Mouse (Mus musculus) bone marrow macrophage, adult 2 months (primary cell): ENCODE data around the gene Ak5.

Experiments used
- CTCF ChIP-seq: IDR thresholded peaks from 2 replicates; pipeline ENCODE4 v1.5.1; 2012; ENCODE audit warnings: low read depth, mild to moderate bottlenecking, low read length, moderate library complexity
- POLR2A ChIP-seq: IDR thresholded peaks from 2 replicates; pipeline ENCODE4 v1.6.1; 2012; ENCODE audit warnings: mild to moderate bottlenecking, low read depth, low read length, borderline replicate concordance

GRCm38 (mm10) chr3:152563833-152564232 is 104.3 kb downstream of the Ak5 start:
- TF ChIP-seq POLR2A (no peak), CTCF (no peak)
